Mouse (Mus musculus): ENCODE measurements around the gene Ing4. TPM values are rescaled to one million over a fixed set of nuclear protein-coding genes. Genes with fewer than 3 reads are reported as not detected.
"Not testable (repeated sequence)": the region's sequence is repeated elsewhere in the genome, so short reads cannot be mapped to it uniquely, and the experiment has no call there.

Ing4 gene
- polyA plus RNA-seq, 1 experiment from 2014 or later, result 141 TPM

DNA sequence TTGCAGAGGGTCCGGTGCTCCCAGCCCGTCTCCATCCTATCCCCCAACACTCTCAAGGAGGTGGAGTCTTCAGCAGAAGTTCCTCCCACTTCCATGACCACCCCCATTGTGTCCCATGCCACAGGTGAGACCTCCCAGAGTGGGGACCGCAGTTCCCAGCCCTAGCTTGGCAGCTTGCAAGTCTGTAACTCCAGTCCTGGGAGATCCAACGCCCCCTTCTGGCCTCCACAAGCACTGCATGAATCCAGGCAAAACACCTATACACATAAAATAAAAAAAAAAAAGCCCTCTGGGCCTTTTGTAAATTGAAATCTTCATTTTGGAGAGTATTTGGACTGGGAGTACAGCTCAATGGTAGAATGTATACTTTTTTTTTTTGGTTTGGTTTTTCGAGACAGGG is 11.7 kb downstream of the Ing4 start:
- ATAC-seq, result no peak
- no peak overlapping the region for H3K27ac ChIP-seq (ENCODE audit: low read length)
- H3K36me3 ChIP-seq (ENCODE audit: control insufficient read depth, insufficient read depth, low read length), result peaks cover 40% of the 10 kb centered on the region
- H3K27me3 ChIP-seq (ENCODE audit: control insufficient read depth, insufficient read depth, low read depth, low read length), result no peaks in the 10 kb centered on the region
- H3K4me3 ChIP-seq (ENCODE audit: low read depth, low read length), result no peak overlapping the region
- 70% methylated on average over 5 of the region's 5 CpGs for WGBS
- no peaks in the 10 kb centered on the region for H3K4me1 ChIP-seq (ENCODE audit: control insufficient read depth, insufficient read depth, low read length)
- H3K4me2 ChIP-seq (ENCODE audit: low read length), result no peak overlapping the region
- H3K9ac ChIP-seq (ENCODE audit: low read depth, low read length), result no peak overlapping the region
- H3K9me3 ChIP-seq (replicated peaks; ENCODE audit: control insufficient read depth, low read length, poor library complexity, severe bottlenecking), result no peaks in the 10 kb centered on the region

DNA sequence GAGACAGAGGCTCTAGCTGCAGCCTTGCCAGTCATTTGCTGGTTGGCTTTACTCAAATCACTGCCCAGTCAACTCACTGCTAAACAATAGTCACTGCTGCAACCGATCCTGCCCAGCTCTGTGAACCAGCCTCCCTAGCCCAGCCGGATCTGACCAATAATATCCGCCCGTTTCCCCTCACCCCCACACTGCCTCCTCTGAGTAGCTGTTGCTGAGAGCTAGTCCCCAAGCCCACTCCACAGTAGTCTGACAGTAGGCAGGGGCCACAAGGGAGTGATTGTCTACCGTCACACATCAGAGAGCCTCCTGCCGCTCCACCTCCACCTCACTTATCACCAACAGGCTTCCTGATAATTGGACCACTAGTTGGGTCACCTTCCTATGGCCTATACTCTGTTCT is 21.9 kb downstream of the Ing4 start:
- Histone ChIP-seq H3K4me1 (ENCODE audit: control insufficient read depth, insufficient read depth, low read length) (no peaks in the 10 kb centered on the region), H3K9me3 (replicated peaks; ENCODE audit: control insufficient read depth, low read length, poor library complexity, severe bottlenecking) (no peaks in the 10 kb centered on the region)
- 0 out of 2 replicates have a peak, but pooled peaks have one; percentile 40 for ATAC-seq

DNA sequence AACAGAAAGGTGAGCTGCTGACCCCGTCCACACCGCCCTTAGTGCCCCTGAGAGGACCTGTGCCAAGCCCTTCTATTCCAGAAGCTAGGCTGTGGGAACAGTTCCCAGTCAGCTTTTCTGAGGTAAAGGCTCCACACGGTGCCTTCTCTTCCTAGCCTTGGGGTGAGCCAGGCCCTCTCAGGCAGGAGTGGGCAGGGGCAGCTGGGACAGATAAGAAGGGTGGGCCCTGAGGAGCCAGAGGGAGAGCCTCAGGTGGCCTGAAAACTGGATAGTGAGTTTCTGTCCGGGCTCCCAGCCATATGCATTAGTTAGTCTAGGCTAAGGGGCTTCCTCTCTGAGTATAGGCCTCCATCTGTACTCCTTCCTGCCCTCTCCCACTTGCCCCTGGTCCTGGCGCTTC is 23.0 kb downstream of the Ing4 start:
- H3K27me3 ChIP-seq (ENCODE audit: control insufficient read depth, insufficient read depth, low read depth, low read length), result no peaks in the 10 kb centered on the region
- H3K27ac ChIP-seq (ENCODE audit: low read length), result no peak overlapping the region
- 0 out of 2 replicates have a peak, but pooled peaks cover 3% of the 10 kb centered on the region for H3K36me3 ChIP-seq (ENCODE audit: control insufficient read depth, insufficient read depth, low read length)
- no peak for ATAC-seq
- no peak overlapping the region for H3K4me3 ChIP-seq (ENCODE audit: low read depth, low read length)
- no peaks in the 10 kb centered on the region for H3K9me3 ChIP-seq (replicated peaks; ENCODE audit: control insufficient read depth, low read length, poor library complexity, severe bottlenecking)
- H3K4me1 ChIP-seq (ENCODE audit: control insufficient read depth, insufficient read depth, low read length), result no peaks in the 10 kb centered on the region
- 83% methylated on average over 5 of the region's 5 CpGs for WGBS
- no peak overlapping the region for H3K9ac ChIP-seq (ENCODE audit: low read depth, low read length)
- H3K4me2 ChIP-seq (ENCODE audit: low read length), result no peak overlapping the region

More for the DNA sequence above, 21.9 kb downstream of the Ing4 start:
- Histone ChIP-seq H3K27ac (ENCODE audit: low read length) (no peak overlapping the region), H3K9ac (ENCODE audit: low read depth, low read length) (no peak overlapping the region), H3K27me3 (ENCODE audit: control insufficient read depth, insufficient read depth, low read depth, low read length) (no peaks in the 10 kb centered on the region), H3K4me2 (ENCODE audit: low read length) (no peak overlapping the region), H3K4me3 (ENCODE audit: low read depth, low read length) (no peak overlapping the region), H3K36me3 (ENCODE audit: control insufficient read depth, insufficient read depth, low read length) (0 out of 2 replicates have a peak, but pooled peaks cover 3% of the 10 kb centered on the region)
- 42% methylated on average over 6 of the region's 6 CpGs for WGBS

DNA sequence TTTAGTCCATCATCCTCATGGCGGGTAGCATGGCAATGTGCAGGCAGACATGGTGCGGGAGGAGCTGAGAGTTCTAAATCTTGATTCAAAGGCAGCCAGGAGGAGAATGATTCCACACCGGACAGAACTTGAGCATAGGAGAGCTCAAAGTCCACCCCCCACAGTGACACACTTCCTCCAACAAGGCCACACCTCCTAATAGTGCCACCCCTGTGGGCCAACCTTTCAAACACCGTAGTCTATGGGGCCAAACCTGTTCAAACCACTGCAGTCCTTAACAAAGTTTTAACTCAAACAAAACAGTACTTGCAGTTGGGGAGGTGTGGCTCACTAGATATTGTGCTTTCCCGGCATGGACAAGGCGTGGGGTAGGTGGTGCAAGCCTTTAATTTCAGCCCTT is 24.3 kb downstream of the Ing4 start:
- no peak overlapping the region for H3K9ac ChIP-seq (ENCODE audit: low read depth, low read length)
- no peaks in the 10 kb centered on the region for H3K4me1 ChIP-seq (ENCODE audit: control insufficient read depth, insufficient read depth, low read length)

DNA sequence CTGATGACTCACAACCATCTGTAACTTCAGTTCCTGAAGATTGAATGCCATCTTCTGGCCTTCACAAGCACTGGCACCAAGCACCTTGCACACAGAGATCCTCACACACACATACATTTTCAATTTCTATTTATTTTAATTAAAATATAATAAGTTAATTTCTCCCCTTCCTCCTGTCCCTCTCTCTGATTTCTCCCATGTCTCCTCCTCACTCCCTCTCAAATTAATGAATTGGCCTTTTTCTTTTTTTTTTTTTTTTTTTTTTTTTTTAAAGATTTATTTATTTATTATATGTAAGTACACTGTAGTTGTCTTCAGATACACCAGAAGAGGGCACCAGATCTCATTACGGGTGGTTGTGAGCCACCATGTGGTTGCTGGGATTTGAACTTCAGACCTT is 25.7 kb downstream of the Ing4 start:
- no CpG with 5 or more reads among the region's 1 CpGs for WGBS
- not testable (repeated sequence) for H3K9me3 ChIP-seq (replicated peaks; ENCODE audit: control insufficient read depth, low read length, poor library complexity, severe bottlenecking); H3K27me3 ChIP-seq (ENCODE audit: control insufficient read depth, insufficient read depth, low read depth, low read length); H3K36me3 ChIP-seq (ENCODE audit: control insufficient read depth, insufficient read depth, low read length); H3K4me1 ChIP-seq (ENCODE audit: control insufficient read depth, insufficient read depth, low read length); H3K4me2 ChIP-seq (ENCODE audit: low read length); H3K27ac ChIP-seq (ENCODE audit: low read length); H3K4me3 ChIP-seq (ENCODE audit: low read depth, low read length); H3K9ac ChIP-seq (ENCODE audit: low read depth, low read length); ATAC-seq

More for the DNA sequence above, 24.3 kb downstream of the Ing4 start:
- H3K36me3 ChIP-seq (ENCODE audit: control insufficient read depth, insufficient read depth, low read length), result 0 out of 2 replicates have a peak, but pooled peaks cover 3% of the 10 kb centered on the region
- H3K27me3 ChIP-seq (ENCODE audit: control insufficient read depth, insufficient read depth, low read depth, low read length), result no peaks in the 10 kb centered on the region
- WGBS, result 85% methylated on average over 6 of the region's 6 CpGs
- H3K27ac ChIP-seq (ENCODE audit: low read length), result no peak overlapping the region
- no peaks in the 10 kb centered on the region for H3K9me3 ChIP-seq (replicated peaks; ENCODE audit: control insufficient read depth, low read length, poor library complexity, severe bottlenecking)
- no peak overlapping the region for H3K4me3 ChIP-seq (ENCODE audit: low read depth, low read length)
- ATAC-seq, result no peak
- H3K4me2 ChIP-seq (ENCODE audit: low read length), result no peak overlapping the region

DNA sequence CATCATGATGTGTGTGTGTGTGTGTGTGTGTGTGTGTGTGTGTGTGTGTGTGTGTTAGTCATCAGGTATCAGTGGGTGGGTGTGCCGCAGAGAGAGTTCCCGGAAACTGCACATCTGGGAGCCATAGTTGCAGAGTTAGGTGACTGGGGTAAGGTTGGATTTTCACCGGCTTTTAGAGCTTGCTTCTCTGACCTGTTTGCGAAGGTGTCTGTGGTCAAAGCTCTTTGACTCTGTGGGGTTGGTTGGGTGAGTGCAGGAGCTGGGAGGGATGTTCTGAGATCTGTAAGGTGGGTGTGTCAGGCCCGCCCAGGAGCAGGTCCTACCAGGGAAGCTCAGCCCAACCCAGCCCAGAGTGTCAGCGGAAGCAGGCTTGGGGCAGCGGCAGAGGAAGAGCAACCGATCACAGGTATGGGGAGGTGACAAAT is 28.0 kb downstream of the Ing4 start, which contains the start of gene Lpar5:
Gene Lpar5, plus strand, starts transcription at position 350 of the 425 bp plus-strand sequence.
- H3K4me3 ChIP-seq (ENCODE audit: low read depth, low read length), result no peak within 1 kb of the TSS
- no peak within 1 kb of the TSS for H3K4me2 ChIP-seq (ENCODE audit: low read length)
- no peak within 1 kb of the TSS for H3K27ac ChIP-seq (ENCODE audit: low read length)
- H3K9me3 ChIP-seq (replicated peaks; ENCODE audit: control insufficient read depth, low read length, poor library complexity, severe bottlenecking), result no peaks in the 10 kb centered on the region
- H3K27me3 ChIP-seq (ENCODE audit: control insufficient read depth, insufficient read depth, low read depth, low read length), result no peaks in the 10 kb centered on the region
- no peak within 1 kb of the TSS for H3K9ac ChIP-seq (ENCODE audit: low read depth, low read length)
- WGBS, result 66% methylated on average over 8 of the region's 8 CpGs
- peaks cover 2% of the 10 kb centered on the region; the same call in 1 of the 2 replicates for H3K4me1 ChIP-seq (ENCODE audit: control insufficient read depth, insufficient read depth, low read length)
- ATAC-seq, result no peak
- no peaks in the 10 kb centered on the region for H3K36me3 ChIP-seq (ENCODE audit: control insufficient read depth, insufficient read depth, low read length)

DNA sequence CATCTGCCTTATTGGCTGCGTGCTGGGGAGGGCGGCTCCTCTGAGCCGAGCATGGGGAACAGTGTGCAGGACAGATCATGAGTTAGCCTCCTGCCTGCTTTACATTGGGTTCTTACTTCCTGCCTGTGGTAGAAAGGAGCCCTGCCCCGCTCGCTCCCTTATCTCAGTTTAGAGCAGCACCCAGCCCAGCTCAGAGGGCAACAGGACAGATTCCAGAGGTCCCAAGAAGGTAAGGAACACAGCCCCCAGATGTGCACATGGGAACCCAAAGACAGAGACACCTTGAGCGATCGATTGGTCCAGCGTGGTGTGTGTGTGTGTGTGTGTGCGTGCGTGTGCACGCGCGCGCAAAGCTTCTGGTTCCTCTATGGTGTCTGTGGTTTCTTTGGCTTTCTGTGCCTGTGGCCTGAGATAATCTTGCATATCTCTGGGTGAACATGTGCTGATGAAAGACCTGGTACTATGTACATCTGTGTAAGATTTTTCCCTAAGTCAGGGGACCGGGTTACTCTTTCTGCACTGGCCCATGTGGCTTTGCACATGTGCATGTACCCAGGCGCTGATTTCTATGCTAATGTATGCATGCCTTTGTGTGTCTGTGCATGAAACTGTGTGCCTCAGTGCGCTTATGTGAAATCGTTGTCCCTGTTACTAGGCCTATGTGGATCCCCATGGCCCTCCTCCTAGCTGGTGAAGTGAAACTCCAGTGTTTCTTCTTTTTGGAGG is 31.8 kb downstream of the Ing4 start:
- WGBS, result 80% methylated on average over 18 of the region's 18 CpGs
- no peak overlapping the region for H3K4me3 ChIP-seq (ENCODE audit: low read depth, low read length)
- H3K4me2 ChIP-seq (ENCODE audit: low read length), result no peak overlapping the region

DNA sequence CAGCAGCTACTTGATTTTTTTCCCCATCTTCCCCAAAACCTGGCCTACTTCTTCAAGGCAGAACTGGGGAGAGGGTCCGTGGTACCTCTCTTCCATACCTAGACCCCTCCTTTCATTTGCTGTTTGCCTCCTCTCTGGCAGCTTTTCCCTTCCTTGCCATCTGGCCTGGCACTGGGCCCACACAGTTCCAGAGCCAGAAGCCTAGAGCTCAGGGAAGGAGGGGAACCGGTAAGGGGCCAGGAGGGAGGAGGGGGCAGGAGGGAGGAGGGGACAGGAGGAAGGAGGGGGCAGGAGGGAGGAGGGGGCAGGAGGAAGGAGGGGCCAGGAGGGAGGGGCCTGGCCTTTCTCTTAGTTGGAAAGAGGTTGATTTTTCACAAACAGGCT is 32.3 kb downstream of the Ing4 start:
- Histone ChIP-seq H3K27ac (ENCODE audit: low read length) (peak overlapping the region; percentile 56), H3K4me1 (ENCODE audit: control insufficient read depth, insufficient read depth, low read length) (peaks cover 2% of the 10 kb centered on the region; the same call in 1 of the 2 replicates), H3K4me3 (ENCODE audit: low read depth, low read length) (no peak overlapping the region), H3K4me2 (ENCODE audit: low read length) (no peak overlapping the region), H3K27me3 (ENCODE audit: control insufficient read depth, insufficient read depth, low read depth, low read length) (no peaks in the 10 kb centered on the region), H3K36me3 (ENCODE audit: control insufficient read depth, insufficient read depth, low read length) (no peaks in the 10 kb centered on the region), H3K9me3 (replicated peaks; ENCODE audit: control insufficient read depth, low read length, poor library complexity, severe bottlenecking) (no peaks in the 10 kb centered on the region), H3K9ac (ENCODE audit: low read depth, low read length) (no peak overlapping the region)
- 18% methylated on average over 2 of the region's 2 CpGs for WGBS
- ATAC-seq, result peak; percentile 63

More for the DNA sequence above, 31.8 kb downstream of the Ing4 start:
- peak overlapping the region; percentile 56 for H3K27ac ChIP-seq (ENCODE audit: low read length)
- H3K27me3 ChIP-seq (ENCODE audit: control insufficient read depth, insufficient read depth, low read depth, low read length), result no peaks in the 10 kb centered on the region
- H3K9ac ChIP-seq (ENCODE audit: low read depth, low read length), result no peak overlapping the region
- H3K4me1 ChIP-seq (ENCODE audit: control insufficient read depth, insufficient read depth, low read length), result peaks cover 2% of the 10 kb centered on the region; the same call in 1 of the 2 replicates
- H3K36me3 ChIP-seq (ENCODE audit: control insufficient read depth, insufficient read depth, low read length), result no peaks in the 10 kb centered on the region
- peak; percentile 63 for ATAC-seq
- no peaks in the 10 kb centered on the region for H3K9me3 ChIP-seq (replicated peaks; ENCODE audit: control insufficient read depth, low read length, poor library complexity, severe bottlenecking)

DNA sequence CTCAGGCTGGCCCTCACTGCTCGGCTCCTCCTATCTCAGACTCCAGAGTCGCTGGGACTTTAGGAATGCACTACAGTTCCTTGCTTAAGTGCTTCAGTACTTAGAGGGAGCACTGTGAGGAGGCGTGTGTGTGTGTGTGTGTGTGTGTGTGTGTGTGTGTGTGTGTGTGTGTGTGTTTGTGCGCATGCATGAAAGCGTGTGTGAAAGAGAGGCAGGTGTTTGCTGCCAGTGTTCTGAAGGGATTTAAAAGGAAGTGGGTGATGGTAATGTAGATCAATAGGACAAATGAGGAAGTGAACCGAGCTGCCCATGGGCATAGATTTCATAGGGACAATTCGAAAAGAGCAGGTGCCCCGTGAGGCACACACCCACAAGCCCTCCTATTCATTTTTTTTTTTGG is 34.3 kb downstream of the Ing4 start:
- Histone ChIP-seq H3K9me3 (replicated peaks; ENCODE audit: control insufficient read depth, low read length, poor library complexity, severe bottlenecking) (no peaks in the 10 kb centered on the region), H3K27ac (ENCODE audit: low read length) (no peak overlapping the region), H3K9ac (ENCODE audit: low read depth, low read length) (no peak overlapping the region), H3K27me3 (ENCODE audit: control insufficient read depth, insufficient read depth, low read depth, low read length) (no peaks in the 10 kb centered on the region), H3K36me3 (ENCODE audit: control insufficient read depth, insufficient read depth, low read length) (no peaks in the 10 kb centered on the region), H3K4me3 (ENCODE audit: low read depth, low read length) (no peak overlapping the region), H3K4me1 (ENCODE audit: control insufficient read depth, insufficient read depth, low read length) (peaks cover 2% of the 10 kb centered on the region; the same call in 1 of the 2 replicates), H3K4me2 (ENCODE audit: low read length) (no peak overlapping the region)
- WGBS, result 68% methylated on average over 8 of the region's 8 CpGs
- no peak for ATAC-seq
